Mouse (Mus musculus) forebrain, embryonic 14.5 days (tissue): ENCODE results near the gene Lmo1. TPM values are rescaled to one million over a fixed set of nuclear protein-coding genes. Genes with fewer than 3 reads are reported as not detected.

Experiments used
- ATAC-seq: fragments of 200-750 bp; cut with Nextera tagmentation; 2 replicates; pipeline ENCODE4 v1.8.0; 2017; ENCODE audit warnings: mild to moderate bottlenecking, moderate library complexity
- DNase-seq: peaks from one replicate; pipeline ENCODE4 v3.0.0-alpha.2; 2015; ENCODE audit warnings: low spot score
- H3K27ac ChIP-seq: fragments of 300-500 bp; sonication (generic); 2 replicates; pipeline ENCODE4 v1.5.1; 2014; ENCODE audit warnings: low read depth, mild to moderate bottlenecking, control low read depth, low read length, moderate library complexity
- H3K27me3 ChIP-seq: fragments of 300-500 bp; sonication (generic); replicated peaks from 2 replicates; pipeline ENCODE4 v1.6.1; 2014; ENCODE audit warnings: low read length, control low read depth, mixed read lengths; ENCODE audit not compliant: control insufficient read depth, insufficient read depth
- H3K36me3 ChIP-seq: fragments of 300-500 bp; sonication (generic); 2 replicates; pipeline ENCODE4 v1.6.1; 2014; ENCODE audit warnings: low read length, control low read depth; ENCODE audit not compliant: control insufficient read depth, insufficient read depth
- H3K4me1 ChIP-seq: fragments of 300-500 bp; sonication (generic); 2 replicates; pipeline ENCODE4 v1.6.1; 2014; ENCODE audit warnings: antibody characterized with exemption, low read length, control low read depth; ENCODE audit not compliant: control insufficient read depth, insufficient read depth
- H3K4me2 ChIP-seq: fragments of 300-500 bp; sonication (generic); 2 replicates; pipeline ENCODE4 v1.6.1; 2014; ENCODE audit warnings: mild to moderate bottlenecking, control low read depth, low read length
- H3K4me3 ChIP-seq: fragments of 300-500 bp; sonication (generic); 2 replicates; pipeline ENCODE4 v1.5.1; 2014; ENCODE audit warnings: low read depth, low read length, control low read depth
- H3K9ac ChIP-seq: fragments of 300-500 bp; sonication (generic); 2 replicates; pipeline ENCODE4 v1.6.1; 2014; ENCODE audit warnings: mild to moderate bottlenecking, low read length, control low read depth, moderate library complexity
- H3K9me3 ChIP-seq: fragments of 300-500 bp; sonication (generic); replicated peaks from 2 replicates; pipeline ENCODE4 v1.6.1; 2016; ENCODE audit warnings: low read length, control low read depth, mixed read lengths; ENCODE audit not compliant: control insufficient read depth
- WGBS: fragments of 180-500 bp; shearing (Covaris S2); extraction: QIAGEN DNeasy Blood & Tissue Kit; methylation state at CpG from one replicate; pipeline ENCODE4 v1.1.7; 2014; 5-methylcytosine and 5-hydroxymethylcytosine counted together
- polyA plus RNA-seq: library from polyadenylated mRNA; unstranded; fragments of >200 nt; fragmentation: Nextera tagmentation; extraction: Ambion mirVana; gene quantifications from 2 replicates; pipeline ENCODE4 v1.2.1, GENCODE M21; 2014

The Lmo1 gene
- polyA plus RNA-seq, result 72.2 and 72.5 TPM in 2 replicates

DNA sequence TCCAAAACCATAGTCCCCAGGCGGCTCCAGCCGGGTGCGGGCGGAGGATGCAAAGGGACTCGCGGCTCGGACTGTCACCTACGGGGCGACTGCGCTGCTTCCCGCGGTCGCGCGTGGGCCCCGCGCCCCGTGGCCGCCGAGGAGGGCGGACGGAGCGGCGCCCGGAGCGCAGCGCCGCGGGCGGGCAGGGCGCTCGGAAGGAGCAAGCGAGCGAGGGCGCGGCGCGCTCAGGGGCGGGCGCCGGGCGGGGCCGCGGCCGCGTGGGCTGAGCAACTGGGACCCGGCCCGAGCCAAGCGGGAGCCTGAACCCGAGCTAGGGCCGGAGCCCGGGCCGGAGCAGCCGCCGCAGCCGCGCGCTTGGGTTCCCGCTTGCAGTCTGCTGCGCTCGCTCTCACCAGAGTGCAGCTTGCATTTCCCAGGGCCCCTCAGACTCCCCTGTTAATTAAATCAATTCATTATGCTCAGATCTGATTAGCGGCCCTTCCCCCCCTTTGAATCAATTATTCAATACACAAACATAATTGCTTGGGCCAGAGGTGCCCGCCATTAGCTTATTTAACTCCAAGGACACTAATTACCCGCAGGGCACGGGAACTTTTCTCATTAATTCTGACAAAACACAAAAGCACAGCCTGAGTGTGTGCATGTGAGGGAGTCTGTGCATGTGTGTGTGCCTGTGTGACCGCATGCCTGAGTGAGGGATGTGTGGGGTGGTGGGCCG lies at the start of gene Lmo1:
TSS of gene Lmo1 (minus strand) at position 259 of the 721 bp plus-strand sequence.
- WGBS, result under 1% methylated on average over 41 of the region's 67 CpGs
- H3K9me3 ChIP-seq, result no peaks in the 10 kb centered on the region
- peak; percentile 93 for DNase-seq
- H3K36me3 ChIP-seq, result no peaks in the 10 kb centered on the region
- peaks cover 33% of the 10 kb centered on the region for H3K4me1 ChIP-seq
- peak within 1 kb of the TSS; percentile 69 for H3K4me3 ChIP-seq
- peak within 1 kb of the TSS; percentile 95 for H3K9ac ChIP-seq
- ATAC-seq, result peak; percentile 73
- H3K27ac ChIP-seq, result peak within 1 kb of the TSS; percentile 88
- peak within 1 kb of the TSS; percentile 96 for H3K4me2 ChIP-seq
- peaks cover 31% of the 10 kb centered on the region for H3K27me3 ChIP-seq

DNA sequence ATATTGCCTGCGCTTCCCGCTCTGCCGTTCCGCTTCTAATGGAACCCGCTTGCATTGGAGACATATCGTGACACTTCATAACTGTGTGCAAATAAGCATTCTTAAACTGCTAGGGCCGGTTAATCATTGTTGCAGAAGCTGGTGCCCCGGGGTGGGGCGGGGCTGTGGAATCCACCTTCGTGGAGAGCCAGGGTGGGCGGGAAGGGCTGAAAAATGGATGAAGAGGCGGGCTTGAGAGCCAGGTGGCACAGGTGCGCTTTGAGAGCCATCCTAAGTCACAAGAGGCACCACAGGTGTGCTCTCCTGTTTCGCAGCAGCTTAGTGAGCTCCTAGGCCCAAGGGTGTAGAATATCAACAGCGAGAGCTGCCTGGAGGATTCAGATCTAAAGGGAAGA lies 46.7 kb upstream of the Lmo1 start:
- 90% methylated on average over 15 of the region's 15 CpGs for WGBS
- Histone ChIP-seq H3K4me3 (no peak overlapping the region), H3K36me3 (no peaks in the 10 kb centered on the region), H3K9ac (no peak overlapping the region), H3K4me2 (no peak overlapping the region), H3K4me1 (peaks cover 3% of the 10 kb centered on the region; the same call in 1 of the 2 replicates), H3K27me3 (peaks cover 25% of the 10 kb centered on the region; the same call in 1 of the 2 replicates), H3K9me3 (no peaks in the 10 kb centered on the region), H3K27ac (no peak overlapping the region)
- no peak for DNase-seq
- ATAC-seq, result no peak

DNA sequence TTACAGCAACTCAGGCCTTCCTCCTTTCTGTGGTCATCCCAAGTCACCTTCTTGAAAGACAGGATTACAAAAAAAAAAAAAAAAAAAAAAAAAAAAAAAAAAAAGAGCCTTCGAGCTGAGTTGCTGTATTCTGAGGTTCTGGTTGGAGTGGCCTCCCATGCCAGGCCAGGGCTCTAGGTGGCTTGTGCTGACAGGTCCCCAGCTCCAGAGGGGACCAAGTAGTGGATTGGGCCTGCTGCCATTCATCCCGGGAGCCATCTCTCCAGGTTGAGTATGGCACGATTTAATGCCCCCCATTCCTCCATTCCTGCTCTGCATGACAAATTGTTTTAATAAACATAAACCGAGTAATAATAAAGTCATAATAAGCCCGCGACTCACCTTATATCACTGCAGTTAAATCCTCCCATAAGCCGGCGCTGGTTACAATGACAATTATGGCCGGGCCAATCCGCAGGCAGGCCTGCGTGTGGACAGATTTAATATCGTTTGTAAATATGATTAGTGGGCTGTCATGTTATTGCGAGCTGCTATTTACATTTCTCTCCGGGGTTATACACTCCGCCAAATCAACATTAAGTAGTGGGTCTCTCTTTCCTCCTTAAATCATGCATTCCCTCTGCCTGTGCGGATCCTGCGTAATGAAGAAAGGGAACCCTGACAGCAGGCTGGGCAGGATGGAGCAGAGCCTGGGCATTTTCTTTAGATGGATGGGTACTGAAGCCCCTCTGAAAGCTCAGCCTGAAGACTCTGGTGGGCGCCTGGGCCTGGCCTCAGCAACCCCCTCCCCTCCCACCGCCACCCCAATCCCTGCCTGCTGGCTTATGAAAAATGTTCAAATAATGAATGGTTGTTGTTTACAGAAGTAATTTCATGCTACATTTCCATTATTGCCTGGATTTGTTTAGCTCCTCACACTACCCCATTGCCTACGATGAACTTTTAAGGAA lies 46.0 kb upstream of the Lmo1 start:
- Histone ChIP-seq H3K36me3 (no peaks in the 10 kb centered on the region), H3K27me3 (peaks cover 28% of the 10 kb centered on the region; the same call in 1 of the 2 replicates), H3K4me1 (peaks cover 3% of the 10 kb centered on the region; the same call in 1 of the 2 replicates), H3K9ac (no peak overlapping the region), H3K4me2 (no peak overlapping the region), H3K4me3 (no peak overlapping the region), H3K27ac (no peak overlapping the region), H3K9me3 (no peaks in the 10 kb centered on the region)
- ATAC-seq, result no peak
- DNase-seq, result no peak
- WGBS, result 88% methylated on average over 20 of the region's 20 CpGs

DNA sequence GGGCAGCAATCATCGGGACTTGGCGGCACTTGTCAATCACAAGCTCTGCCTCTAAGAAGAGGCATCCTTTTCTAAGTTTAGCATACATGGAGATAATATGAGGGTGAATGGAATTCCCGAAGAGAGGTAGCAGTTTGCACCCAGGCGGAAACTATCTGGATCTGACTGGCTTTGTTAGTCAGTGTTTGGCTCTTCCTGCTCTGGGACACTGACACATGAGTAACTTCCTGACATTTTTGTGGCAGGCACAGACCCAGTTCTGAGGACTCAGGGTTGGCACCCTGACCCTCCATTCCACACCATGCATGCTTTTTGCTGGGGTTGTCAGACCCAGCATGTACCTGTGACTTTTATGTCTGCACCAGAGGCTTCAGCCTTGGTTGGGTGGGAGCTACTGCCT lies 45.0 kb upstream of the Lmo1 start:
- Histone ChIP-seq H3K4me2 (no peak overlapping the region), H3K36me3 (no peaks in the 10 kb centered on the region), H3K27ac (no peak overlapping the region), H3K9ac (no peak overlapping the region), H3K4me3 (no peak overlapping the region), H3K27me3 (peaks cover 28% of the 10 kb centered on the region; the same call in 1 of the 2 replicates), H3K4me1 (peaks cover 3% of the 10 kb centered on the region; the same call in 1 of the 2 replicates), H3K9me3 (no peaks in the 10 kb centered on the region)
- ATAC-seq (no peak), DNase-seq (no peak)
- WGBS, result 77% methylated on average over 4 of the region's 4 CpGs

DNA sequence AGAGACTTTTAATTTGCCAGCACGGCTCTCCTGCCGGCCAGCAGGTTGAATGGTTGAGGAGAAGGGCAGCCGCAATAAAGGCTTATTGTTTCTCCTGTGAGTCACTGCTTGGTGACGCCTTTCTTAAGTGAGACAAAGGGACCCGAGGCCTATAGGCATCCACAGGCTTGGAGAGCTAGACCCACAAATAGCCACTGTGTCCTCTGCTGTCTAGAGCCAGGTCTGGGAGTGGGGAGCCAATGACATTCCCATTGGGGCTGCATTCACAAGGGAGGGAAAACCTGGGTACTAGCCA lies 43.9 kb upstream of the Lmo1 start:
- peak; percentile 45 for ATAC-seq
- Histone ChIP-seq H3K4me3 (no peak overlapping the region), H3K9ac (no peak overlapping the region), H3K36me3 (no peaks in the 10 kb centered on the region), H3K4me2 (no peak overlapping the region), H3K9me3 (no peaks in the 10 kb centered on the region), H3K27ac (no peak overlapping the region), H3K4me1 (peaks cover 3% of the 10 kb centered on the region; the same call in 1 of the 2 replicates), H3K27me3 (0 out of 2 replicates have a peak, but pooled peaks cover 18% of the 10 kb centered on the region)
- DNase-seq, result peak; percentile 40
- WGBS, result 6% methylated on average over 5 of the region's 5 CpGs

DNA sequence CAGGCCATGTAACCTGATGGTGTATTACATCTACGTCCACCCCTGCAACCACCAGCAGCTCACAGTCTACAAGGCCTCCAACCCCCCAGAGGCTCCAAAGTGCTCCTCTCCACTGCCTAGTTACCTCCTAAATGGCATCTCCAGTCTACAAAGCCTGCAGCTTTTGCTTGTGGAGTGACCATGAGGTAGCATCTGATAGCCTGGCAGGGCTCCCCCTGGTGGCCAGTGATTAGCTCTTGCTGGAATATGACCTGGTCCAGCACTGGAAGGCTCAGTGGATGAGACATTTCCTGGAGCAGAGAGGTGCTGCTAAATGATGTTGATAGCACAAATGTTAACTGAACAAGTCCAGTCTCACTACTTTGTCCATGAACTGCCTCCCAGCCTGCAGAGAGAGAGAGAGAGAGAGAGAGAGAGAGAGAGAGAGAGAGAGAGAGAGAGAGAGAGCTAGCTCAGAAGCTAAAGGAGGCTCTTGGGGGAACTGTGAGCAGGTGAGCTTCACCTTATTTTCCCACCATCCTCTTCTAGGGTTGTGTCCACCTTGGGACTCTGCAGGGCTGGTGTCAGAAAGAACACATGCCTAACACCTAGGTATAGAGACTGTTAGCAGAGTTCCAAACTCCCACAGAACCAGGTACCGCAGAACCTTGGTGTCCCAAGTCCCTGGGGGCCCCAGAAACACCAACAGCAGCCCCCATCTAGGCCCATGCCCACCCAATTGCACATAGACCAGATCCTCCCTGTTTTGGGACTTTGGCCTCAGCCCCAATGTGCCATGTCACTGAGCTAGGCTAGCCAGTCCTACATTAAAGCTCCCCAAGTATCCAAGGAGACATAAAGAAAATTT lies 43.3 kb upstream of the Lmo1 start:
- ATAC-seq (peak; percentile 84), DNase-seq (peak; percentile 85)
- Histone ChIP-seq H3K9ac (no peak overlapping the region), H3K36me3 (no peaks in the 10 kb centered on the region), H3K4me1 (peaks cover 3% of the 10 kb centered on the region; the same call in 1 of the 2 replicates), H3K27ac (no peak overlapping the region), H3K4me2 (no peak overlapping the region), H3K9me3 (no peaks in the 10 kb centered on the region), H3K27me3 (0 out of 2 replicates have a peak, but pooled peaks cover 13% of the 10 kb centered on the region), H3K4me3 (no peak overlapping the region)
- WGBS, result 73% methylated on average over 2 of the region's 2 CpGs

DNA sequence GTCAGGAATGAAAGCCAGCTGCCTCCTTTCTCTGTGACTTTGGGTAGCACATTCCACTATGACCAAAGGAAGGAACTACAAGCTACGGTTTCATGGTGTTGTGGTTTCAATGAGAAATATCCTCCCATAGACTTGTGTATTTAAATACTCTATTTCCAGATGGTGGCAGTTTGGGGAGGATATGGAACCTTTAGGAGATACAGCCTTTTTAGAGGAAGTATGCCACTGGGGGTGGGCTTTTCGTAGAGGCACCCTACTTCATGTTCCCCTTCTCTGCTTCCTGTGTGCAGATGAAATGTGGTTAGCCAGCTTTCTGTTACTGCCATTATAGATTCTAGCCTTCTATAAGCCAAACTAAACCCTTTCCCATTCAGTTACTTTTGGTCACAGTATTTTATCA lies 34.8 kb upstream of the Lmo1 start:
- WGBS, result 92% methylated on average over 2 of the region's 2 CpGs
- H3K27me3 ChIP-seq, result peaks cover 17% of the 10 kb centered on the region
- DNase-seq (no peak), ATAC-seq (no peak)
- H3K4me2 ChIP-seq, result no peak overlapping the region
- no peak overlapping the region for H3K4me3 ChIP-seq
- H3K27ac ChIP-seq, result no peak overlapping the region
- no peaks in the 10 kb centered on the region for H3K36me3 ChIP-seq
- no peak overlapping the region for H3K9ac ChIP-seq
- H3K4me1 ChIP-seq, result peaks cover 4% of the 10 kb centered on the region
- no peaks in the 10 kb centered on the region for H3K9me3 ChIP-seq

DNA sequence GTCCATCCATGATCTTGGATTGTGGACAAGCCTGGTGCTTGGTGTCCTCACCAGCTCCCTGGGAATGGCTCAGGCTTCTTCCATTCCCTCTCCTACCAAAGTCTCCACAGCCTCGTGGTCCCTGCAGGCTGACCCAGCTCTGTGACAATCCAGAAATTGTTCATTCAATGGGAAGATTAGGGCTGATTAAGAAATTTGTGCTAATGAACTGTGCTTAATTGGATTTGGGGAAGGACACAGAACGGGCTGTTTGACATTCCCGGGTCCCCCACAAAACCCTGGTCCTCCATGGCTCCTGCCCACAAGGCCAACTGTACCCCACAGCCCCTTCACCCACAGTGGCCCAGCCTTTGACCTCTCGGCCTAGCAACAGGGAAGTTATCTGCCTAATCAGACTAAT lies 32.8 kb upstream of the Lmo1 start:
- H3K27ac ChIP-seq, result no peak overlapping the region
- H3K9me3 ChIP-seq, result no peaks in the 10 kb centered on the region
- WGBS, result 25% methylated on average over 4 of the region's 4 CpGs
- DNase-seq (no peak), ATAC-seq (no peak)
- H3K4me2 ChIP-seq, result no peak overlapping the region
- H3K36me3 ChIP-seq, result no peaks in the 10 kb centered on the region
- H3K27me3 ChIP-seq, result peaks cover 20% of the 10 kb centered on the region
- H3K9ac ChIP-seq, result no peak overlapping the region
- no peak overlapping the region for H3K4me3 ChIP-seq
- peaks cover 4% of the 10 kb centered on the region for H3K4me1 ChIP-seq
